Mouse (Mus musculus): ENCODE results near the gene Rdh1.

- no peak for TF ChIP-seq GATA1 (IDR thresholded peaks at IDR 0.05; ENCODE audit: low read length)
- no peak for TF ChIP-seq TAL1 (IDR thresholded peaks at IDR 0.05; ENCODE audit: low read length)
Measured at GRCm38 (mm10) chr10:127748847-127749612, 10.5 kb upstream of the Rdh1 start.
